8 mouse cellular contexts compared by ENCODE assay signal in the genomic region with DNA sequence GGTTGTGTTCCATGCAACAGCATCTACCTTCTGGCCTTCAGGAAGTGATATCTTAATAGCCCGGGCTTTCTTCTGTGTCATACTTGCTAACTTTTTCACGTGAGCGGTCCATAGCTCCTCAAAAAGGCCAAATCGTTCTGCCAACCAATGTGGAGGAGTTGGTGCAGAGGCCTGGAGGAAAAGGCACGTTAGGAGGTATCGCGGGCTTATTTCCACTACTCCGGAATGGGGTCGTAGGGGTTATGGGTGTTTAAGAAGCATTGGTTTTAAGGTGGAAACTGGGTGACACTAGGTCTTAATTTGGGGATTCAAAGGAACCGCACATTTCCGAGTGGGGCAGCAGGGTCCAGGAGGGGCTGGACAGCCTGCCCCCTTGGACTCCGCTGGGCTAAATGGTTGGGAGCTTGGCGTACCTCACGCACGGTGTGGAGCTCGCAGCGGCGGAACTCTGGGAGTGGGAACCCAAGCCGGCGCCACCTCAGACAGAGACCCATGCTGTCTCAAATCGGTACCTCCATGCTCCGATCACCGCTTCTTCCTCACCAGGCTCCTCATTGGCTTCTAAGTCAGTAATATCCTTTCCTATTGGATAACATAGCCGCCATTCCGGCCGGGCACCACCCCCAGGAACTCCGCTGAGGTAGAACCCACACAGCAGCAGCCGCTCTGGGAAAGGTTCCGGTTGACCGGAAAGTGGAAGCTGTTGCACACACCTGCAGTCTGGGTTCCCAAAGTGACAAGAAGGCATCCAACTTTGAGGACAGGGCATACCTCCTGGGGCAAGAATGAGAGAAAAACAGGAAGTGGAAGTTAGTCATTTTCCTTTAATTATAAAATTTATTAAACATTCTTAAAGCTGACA. TPM values are rescaled to one million over a fixed set of nuclear protein-coding genes. Genes with fewer than 3 reads are reported as not detected.
A peak's percentile ranks its signal among the peaks of the same experiment; 100 is the strongest.
DNase-seq lines count a peak whose midpoint lies in the region; ATAC-seq lines count a peak whose summit lies in the region.

No protein-coding gene starts in this region.

- peak; percentile 94 for DNase-seq in adipocyte (ENCODE audit: low spot score)
- peak; percentile 93 for DNase-seq in embryo, embryonic 10 days (ENCODE audit: low spot score)
- DNase-seq in gastrocnemius, postnatal 10 days: peak; percentile 88
- peak; percentile 93 for DNase-seq in induced T-regulatory cell, adult 2 months (ENCODE audit: low read depth)
- DNase-seq in left cerebral cortex, adult 9 months (ENCODE audit: low spot score in 2 of 2): peak; percentile 92 to 98
- DNase-seq in right cerebral cortex, postnatal 14 days: peak; percentile 93
- peak; percentile 91 to 93 for DNase-seq in urinary bladder, postnatal 36 days (ENCODE audit: low spot score in 2 of 2)

- ATAC-seq in megakaryocyte progenitor cell, adult 5-6 weeks (replicated peaks; ENCODE audit: poor library complexity): peak; percentile 100

RNA-seq across cellular contexts. Expression of gene Tars2, which starts 5.4 kb away (rescaled TPM):
- total RNA-seq in gastrocnemius, postnatal 10 days (2021): 10 to 100 TPM; 27.7 to 29.4 TPM
- total RNA-seq in megakaryocyte progenitor cell, adult 5-6 weeks (2015): 27.8 and 29.9 TPM in 2 replicates
- total RNA-seq in megakaryocyte progenitor cell, adult 5-6 weeks (2017): 47.3 and 52.2 TPM in 2 replicates

RNA-seq across cellular contexts. Expression of gene Ecm1, which starts 15.2 kb away (rescaled TPM):
- total RNA-seq in gastrocnemius, postnatal 10 days (2021): 10 to 100 TPM; 19.7 to 29.7 TPM
- total RNA-seq in megakaryocyte progenitor cell, adult 5-6 weeks (2015): 3.9 and 5.4 TPM in 2 replicates
- 0.37 and 1.8 TPM in 2 replicates for total RNA-seq in megakaryocyte progenitor cell, adult 5-6 weeks (2017)

Comparison
In these comparisons a context has a peak if more than half of its experiments do, and no peak if none do; other contexts are left out.
1. Peak in every context shown above with its lines: DNase-seq and ATAC-seq.